Mouse (Mus musculus) heart, postnatal 4 days (tissue): ENCODE measurements around the gene Mfsd9. TPM values are rescaled to one million over a fixed set of nuclear protein-coding genes. Genes with fewer than 3 reads are reported as not detected.
"Not testable (repeated sequence)": the region's sequence is repeated elsewhere in the genome, so short reads cannot be mapped to it uniquely, and the experiment has no call there.

Source experiments
- DNase-seq: peaks from one replicate; pipeline ENCODE4 v3.0.0; 2021
- total RNA-seq, 2 experiments: library from RNA; stranded (reverse); gene quantifications; 2 replicates each; pipeline ENCODE4 v1.2.3; 2021

Gene Mfsd9
- total RNA-seq, 2 experiments from 2014 or later: 1.4 TPM

DNA sequence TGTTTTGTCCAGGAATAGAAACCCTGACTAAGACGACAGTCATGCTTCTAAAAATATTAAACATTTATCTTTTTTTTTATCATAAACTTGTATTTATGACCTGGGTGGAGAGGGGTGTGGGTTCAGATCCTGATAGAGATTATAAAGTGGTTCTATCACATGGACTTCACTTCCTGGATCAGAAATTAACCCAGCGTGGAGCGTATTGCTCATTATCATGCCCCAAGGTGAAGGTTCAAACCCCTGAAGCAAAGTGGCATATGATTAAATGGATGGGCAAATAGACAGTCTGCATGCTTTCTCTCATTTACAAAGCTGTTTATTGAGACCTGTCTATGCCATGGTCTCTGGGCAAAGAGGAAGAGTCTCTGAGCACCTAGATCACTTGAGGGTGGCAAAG, 13.7 kb downstream of the Mfsd9 start:
- DNase-seq: no peak

DNA sequence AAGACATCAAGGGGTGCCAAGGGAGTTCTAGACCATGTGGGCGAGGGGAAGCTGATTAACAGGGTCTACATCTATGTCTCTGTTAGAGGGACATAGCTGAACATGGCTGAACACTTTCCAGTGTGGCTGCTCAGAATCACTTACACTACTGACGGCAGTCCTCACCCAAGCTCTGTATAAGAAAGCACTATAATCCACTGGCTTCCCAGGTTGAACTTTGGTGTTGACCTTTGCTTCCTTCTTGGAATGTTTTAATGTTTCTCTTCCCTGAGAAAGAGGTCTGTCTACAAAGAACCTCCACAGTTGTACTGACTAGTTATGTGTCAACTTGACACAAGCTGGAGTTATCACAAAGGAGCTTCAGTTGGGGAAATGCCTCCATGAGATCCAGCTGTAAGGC, 14.4 kb downstream of the Mfsd9 start:
- no peak for DNase-seq

GRCm38 (mm10) chr1:40774040-40774439, 16.4 kb downstream of the Mfsd9 start:
- no peak for DNase-seq

- DNase-seq: no peak
Observed at GRCm38 (mm10) chr1:40773234-40773633, 17.3 kb downstream of the Mfsd9 start.

GRCm38 (mm10) chr1:40771196-40771970, 19.1 kb downstream of the Mfsd9 start:
- DNase-seq: no peak

DNA sequence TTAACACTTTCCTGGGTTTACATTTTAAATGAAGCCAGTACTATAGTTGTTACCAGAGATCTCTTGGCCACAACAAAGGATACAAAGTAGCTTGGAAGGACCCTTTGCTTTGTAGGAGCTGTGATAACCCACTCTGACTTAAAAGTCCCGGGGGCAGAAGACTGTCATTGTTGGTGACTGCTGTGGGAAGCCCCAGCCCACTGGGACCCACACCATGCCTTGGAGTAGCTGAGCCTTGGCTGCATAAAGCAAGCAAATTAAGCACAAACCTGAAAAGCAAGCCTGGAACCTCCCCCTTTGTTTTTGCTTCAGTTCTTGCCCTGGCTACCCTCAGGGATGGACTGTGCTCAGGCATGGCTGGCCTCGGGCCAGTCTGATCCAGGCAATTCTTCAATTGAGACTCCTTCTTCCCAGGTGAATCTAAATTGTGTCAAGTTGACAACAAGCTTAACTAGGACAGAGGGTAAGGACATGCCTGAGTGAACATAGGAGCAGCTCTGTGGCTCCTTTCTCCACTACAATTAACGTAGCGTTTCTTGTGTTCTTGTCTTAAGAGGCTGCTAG, 21.1 kb downstream of the Mfsd9 start:
- no peak for DNase-seq

- DNase-seq: peak; percentile 66
Observed at GRCm38 (mm10) chr1:40768606-40769005, 21.9 kb downstream of the Mfsd9 start.

- DNase-seq: no peak
Observed at GRCm38 (mm10) chr1:40767588-40767987, 22.9 kb downstream of the Mfsd9 start.

GRCm38 (mm10) chr1:40765521-40765920, 25.0 kb downstream of the Mfsd9 start:
- DNase-seq: no peak

DNA sequence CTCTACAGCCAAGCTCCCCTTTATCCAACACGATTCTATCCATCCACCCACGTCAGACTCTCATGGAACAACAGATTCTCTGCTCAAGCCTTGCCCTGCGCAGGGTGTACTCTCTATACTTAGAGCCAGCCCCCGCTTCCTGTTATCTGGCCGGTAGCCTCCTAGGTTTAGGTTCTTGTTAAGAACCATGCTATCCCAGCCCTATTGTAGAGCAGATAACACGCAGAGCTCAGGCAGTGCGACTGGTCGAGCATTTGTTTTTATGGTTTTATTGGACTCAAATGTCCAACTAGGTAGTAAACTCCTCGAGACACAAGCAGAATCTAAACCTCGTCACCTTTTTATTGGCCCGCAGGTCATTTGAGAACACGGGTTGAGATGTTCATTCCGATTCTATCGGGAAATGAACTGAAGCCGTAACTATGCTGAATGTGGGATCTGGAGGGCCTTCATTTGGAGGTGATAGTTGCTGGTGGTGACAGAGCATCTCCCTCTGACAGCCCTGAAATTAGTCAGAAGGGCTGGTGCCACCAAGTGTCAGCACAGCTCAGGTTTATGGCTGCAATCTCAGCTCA, 25.7 kb downstream of the Mfsd9 start:
- DNase-seq: no peak

DNA sequence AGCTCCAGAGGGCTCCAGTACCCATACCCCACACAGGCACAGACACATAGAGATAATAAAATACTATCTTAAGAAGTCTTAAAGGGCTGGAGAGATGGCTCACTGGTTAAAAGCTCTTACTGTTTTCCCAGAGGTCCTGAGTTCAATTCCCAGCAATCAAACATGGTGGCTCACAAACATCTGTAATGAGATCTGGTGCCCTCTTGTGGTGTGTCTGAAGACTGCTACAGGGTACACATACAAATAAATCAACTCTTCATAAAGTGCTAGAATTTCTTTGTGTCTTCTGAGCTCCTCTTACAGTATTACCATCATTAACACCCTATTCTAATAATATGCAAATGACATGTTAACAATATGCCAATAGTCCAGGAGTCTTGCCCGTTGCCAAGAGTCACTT, 26.4 kb downstream of the Mfsd9 start:
- DNase-seq: no peak

DNA sequence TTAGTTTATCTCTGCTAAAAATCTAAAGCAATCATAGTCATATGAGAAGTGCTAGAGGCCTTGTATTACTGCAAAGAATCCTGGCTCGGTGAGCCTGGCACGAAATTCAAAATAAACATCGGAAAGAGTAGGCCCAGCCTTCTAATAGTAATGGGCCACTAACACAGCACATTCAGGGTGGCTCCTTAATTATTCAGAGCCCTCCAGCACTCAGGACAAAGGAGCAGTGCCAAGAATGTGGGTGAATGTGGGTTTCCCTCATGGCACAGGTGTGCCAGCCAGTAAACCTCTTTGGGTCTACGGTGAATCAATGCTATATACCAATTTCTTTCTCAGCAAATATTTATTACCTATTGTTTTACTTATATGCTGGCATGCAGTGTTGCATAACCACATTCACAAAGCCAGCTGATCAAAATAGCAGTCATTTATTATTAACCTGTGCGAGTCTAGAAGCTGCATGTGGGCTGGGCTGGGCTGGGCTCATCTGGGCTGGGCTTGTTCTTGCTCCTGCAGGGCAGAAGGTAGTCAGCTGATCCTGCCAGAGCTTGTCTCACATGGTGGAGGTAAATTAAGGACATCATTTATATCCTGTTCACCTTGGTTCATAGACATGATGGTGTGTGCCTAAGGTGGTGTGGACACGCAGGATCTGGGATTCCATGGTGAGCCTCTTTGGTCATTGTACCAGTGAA, 30.6 kb downstream of the Mfsd9 start:
- DNase-seq: no peak

GRCm38 (mm10) chr1:40746089-40746488, 44.4 kb downstream of the Mfsd9 start:
- no peak for DNase-seq

- no peak for DNase-seq
Observed at GRCm38 (mm10) chr1:40740739-40741138, 49.7 kb downstream of the Mfsd9 start.

DNA sequence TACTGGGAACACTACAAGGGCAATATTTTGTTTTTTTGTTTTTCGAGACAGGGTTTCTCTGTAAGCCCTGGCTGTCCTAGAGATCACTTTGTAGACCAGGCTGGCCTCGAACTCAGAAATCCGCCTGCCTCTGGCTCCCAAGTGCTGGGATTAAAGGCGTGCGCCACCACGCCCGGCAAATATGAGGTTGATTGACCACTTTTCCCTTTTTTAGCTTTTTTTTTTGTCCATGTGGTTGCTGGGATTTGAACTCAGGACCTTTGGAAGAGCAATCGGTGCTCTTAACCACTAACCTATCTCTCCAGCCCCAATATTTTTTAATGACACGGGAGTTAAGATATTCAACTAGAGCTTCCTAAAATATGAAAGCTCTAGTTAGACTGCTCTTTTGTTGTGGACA, 52.2 kb downstream of the Mfsd9 start:
- not testable (repeated sequence) for DNase-seq

DNA sequence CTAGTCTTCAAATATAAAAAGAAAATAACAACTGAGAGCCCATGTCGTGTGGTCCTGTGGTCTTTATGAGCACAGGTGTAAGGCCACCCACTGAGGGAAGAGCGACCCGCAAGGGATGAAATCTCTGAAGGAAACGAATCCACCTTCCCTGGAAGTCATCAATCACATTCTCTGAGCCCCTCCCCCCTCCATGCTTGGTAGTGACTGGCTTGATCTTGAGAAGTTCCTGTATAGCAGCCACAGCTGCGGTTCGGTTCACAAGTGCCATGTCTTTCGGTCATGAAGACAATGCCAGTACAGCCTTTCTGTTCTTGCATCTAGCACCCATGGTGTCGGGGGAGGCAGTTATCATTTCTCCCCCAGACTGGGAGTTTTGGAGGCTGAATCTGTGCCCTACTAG, 52.8 kb downstream of the Mfsd9 start:
- DNase-seq: no peak

- no peak for DNase-seq
Observed at GRCm38 (mm10) chr1:40728636-40729035, 61.9 kb downstream of the Mfsd9 start.

- DNase-seq: no peak
Observed at GRCm38 (mm10) chr1:40727404-40727803, 63.1 kb downstream of the Mfsd9 start.

GRCm38 (mm10) chr1:40726051-40726450, 64.4 kb downstream of the Mfsd9 start:
- DNase-seq: no peak
